In genomic region chr2:26936425-26936824, GRCm38 (mm10) we compare ENCODE assay signal across 34 mouse cellular contexts. TPM values are rescaled to one million over a fixed set of nuclear protein-coding genes. Genes with fewer than 3 reads are reported as not detected.
DNase-seq lines count a peak whose midpoint lies in the region; TF ChIP-seq lines count a peak whose summit lies in the region.
"Had no signal": no experiment of that assay in that cellular context is flagged by ENCODE, and none has a peak within 500 bp of the region (broad histone marks: within the 10 kb centered on the region; RNA-seq: fewer than 3 reads in every experiment).

No protein-coding gene starts in this region.

- peaks cover 15 to 32% of the 10 kb centered on the region in 2 experiments for H3K4me1 ChIP-seq in MEL (ENCODE audit: control insufficient read depth in 1 of 2, insufficient read depth in 2 of 2, low read length in 2 of 2)
- H3K4me1 ChIP-seq in lung, adult 2 months (ENCODE audit: control insufficient read depth, insufficient read depth, low read length): peaks cover 4% of the 10 kb centered on the region

- no peak overlapping the region for H3K4me3 ChIP-seq in MEL (ENCODE audit: control insufficient read depth in 1 of 2, insufficient read depth in 1 of 2, low read depth in 2 of 2, low read length in 2 of 2)
- no peak overlapping the region for H3K4me3 ChIP-seq in lung, adult 2 months (replicated peaks; ENCODE audit: extremely low read depth, low read depth, low read length)
- H3K4me3 ChIP-seq: embryonic facial prominence, embryonic 10.5 days; embryonic facial prominence, embryonic 15.5 days; forebrain, embryonic 12.5 days; hindbrain, embryonic 10.5 days; hindbrain, embryonic 15.5 days; intestine, embryonic 15.5 days; limb, embryonic 12.5 days; liver, embryonic 15.5 days; lung, embryonic 15.5 days; midbrain, embryonic 13.5 days had no signal

- peak; percentile 73 for DNase-seq in 416B (ENCODE audit: low read depth)
- peak; percentile 76 for DNase-seq in MEL (ENCODE audit: low read depth, low spot score)
- DNase-seq in naive thymus-derived CD4-positive, alpha-beta T cell, adult 2 months (ENCODE audit: low read depth): peak; percentile 63
- peak; percentile 58 for DNase-seq in thymus, postnatal 25 days
- DNase-seq in right cerebral cortex, postnatal 14 days: no peak
- no peak for DNase-seq in adrenal gland, postnatal 4 days (ENCODE audit: low spot score in 2 of 2)
- no peak for DNase-seq in lung, adult 2 months
- DNase-seq: adrenal gland, postnatal 14 days; cerebellum, adult 18-20 months; cerebellum, postnatal 10 days; gastrocnemius, postnatal 10 days; heart, postnatal 14 days; kidney, adult 2 months; kidney, postnatal 4 days; layer of hippocampus, adult 9-11 months; right cerebral cortex, adult 18-20 months; right cerebral cortex, postnatal 4 days had no signal

- 0 out of 4 replicates have a peak, but pooled peaks of 1 of the 2 experiments have one; percentile 27 for TF ChIP-seq POLR2A in MEL (IDR thresholded peaks at IDR 0.05; ENCODE audit: control insufficient read depth in 1 of 2, insufficient read depth in 1 of 2, low read depth in 1 of 2, low read length in 2 of 2, poor library complexity in 1 of 2)
- TF ChIP-seq POLR2A in lung, adult 2 months (IDR thresholded peaks at IDR 0.05; ENCODE audit: borderline replicate concordance, extremely low read depth, low read depth, low read length): no peak

- TF ChIP-seq CTCF in MEL (IDR thresholded peaks at IDR 0.05 in 2 of 3, conservative IDR thresholded peaks at IDR 0.05 in 1 of 3; ENCODE audit: control insufficient read depth in 1 of 3, insufficient read depth in 1 of 3, low read depth in 2 of 3, low read length in 3 of 3, poor library complexity in 1 of 3, severe bottlenecking in 1 of 3): no peak
- no peak for TF ChIP-seq CTCF in lung, adult 2 months (IDR thresholded peaks at IDR 0.05; ENCODE audit: insufficient read depth, low read length)

- peaks cover 18% of the 10 kb centered on the region for H3K79me2 ChIP-seq in MEL (ENCODE audit: control insufficient read depth, insufficient read depth, low read length, poor library complexity)

- no peaks in the 10 kb centered on the region for H3K9me3 ChIP-seq in MEL (replicated peaks; ENCODE audit: insufficient read depth, low read length)
- H3K9me3 ChIP-seq: embryonic facial prominence, embryonic 10.5 days; embryonic facial prominence, embryonic 15.5 days; forebrain, embryonic 12.5 days; hindbrain, embryonic 10.5 days; hindbrain, embryonic 15.5 days; intestine, embryonic 15.5 days; limb, embryonic 12.5 days; liver, embryonic 15.5 days; lung, embryonic 15.5 days; midbrain, embryonic 13.5 days had no signal

- no peak for TF ChIP-seq RAD21 in MEL (IDR thresholded peaks at IDR 0.05; ENCODE audit: low read depth, low read length)

- H3K27me3 ChIP-seq in MEL (ENCODE audit: control insufficient read depth in 1 of 2, insufficient read depth in 2 of 2, low read length in 2 of 2): no peaks in the 10 kb centered on the region
- H3K27me3 ChIP-seq: CH12.LX; embryonic facial prominence, embryonic 15.5 days; hindbrain, embryonic 15.5 days; intestine, embryonic 15.5 days; limb, embryonic 12.5 days; liver, embryonic 15.5 days; lung, embryonic 15.5 days; midbrain, embryonic 13.5 days had no signal

- H3K36me3 ChIP-seq in MEL (ENCODE audit: control insufficient read depth in 1 of 2, insufficient read depth in 2 of 2, low read length in 2 of 2): peaks cover under 1 to 23% of the 10 kb centered on the region in 2 experiments; a peak in 2 of 4 replicates
- H3K36me3 ChIP-seq: embryonic facial prominence, embryonic 15.5 days; forebrain, embryonic 12.5 days; hindbrain, embryonic 10.5 days; hindbrain, embryonic 15.5 days; intestine, embryonic 15.5 days; lung, embryonic 15.5 days; midbrain, embryonic 13.5 days had no signal

- H3K27ac ChIP-seq in MEL (ENCODE audit: control insufficient read depth, low read depth, low read length): peak overlapping the region; percentile 67
- H3K27ac ChIP-seq: embryonic facial prominence, embryonic 10.5 days; embryonic facial prominence, embryonic 15.5 days; forebrain, embryonic 12.5 days; hindbrain, embryonic 10.5 days; hindbrain, embryonic 15.5 days; intestine, embryonic 15.5 days; kidney, postnatal 0 days; limb, embryonic 12.5 days; liver, embryonic 15.5 days; lung, embryonic 15.5 days; midbrain, embryonic 13.5 days; stomach, postnatal 0 days had no signal

- 39% methylated on average over 1 of the region's 1 CpGs for WGBS in lung, adult 2 months

- TF ChIP-seq EP300 in MEL (IDR thresholded peaks at IDR 0.05; ENCODE audit: low read depth in 1 of 2, low read length in 2 of 2): peak; percentile 28 to 32; a peak in 1 of 4 replicates

- no peak overlapping the region for H3K9ac ChIP-seq in MEL (ENCODE audit: control insufficient read depth, low read depth, low read length, poor library complexity, severe bottlenecking)
- H3K9ac ChIP-seq: embryonic facial prominence, embryonic 15.5 days; forebrain, embryonic 12.5 days; hindbrain, embryonic 15.5 days; intestine, embryonic 15.5 days; limb, embryonic 12.5 days; liver, embryonic 15.5 days; lung, embryonic 15.5 days; midbrain, embryonic 13.5 days had no signal

TF ChIP-seq in MEL, 35 proteins besides CTCF, POLR2A, EP300 and RAD21:
- TF ChIP-seq ZMIZ1 (IDR thresholded peaks at IDR 0.05; ENCODE audit: low read depth, low read length) (0 out of 2 replicates have a peak, but pooled peaks have one; percentile 16), GABPA (IDR thresholded peaks at IDR 0.05; ENCODE audit: low read depth, low read length) (no peak), CHD1 (IDR thresholded peaks at IDR 0.05; ENCODE audit: low read depth, low read length) (no peak), GATA1 (IDR thresholded peaks at IDR 0.05; ENCODE audit: low read depth, low read length) (0 out of 2 replicates have a peak, but pooled peaks have one; percentile 58), MXI1 (IDR thresholded peaks at IDR 0.05; ENCODE audit: low read depth, low read length) (peak; percentile 49; the same call in 1 of the 2 replicates), HCFC1 (IDR thresholded peaks at IDR 0.05; ENCODE audit: low read depth, low read length) (peak; percentile 35; the same call in 1 of the 2 replicates), SIN3A (IDR thresholded peaks at IDR 0.05; ENCODE audit: low read length) (peak; percentile 73), ZC3H11A (IDR thresholded peaks at IDR 0.05; ENCODE audit: low read depth, low read length) (0 out of 2 replicates have a peak, but pooled peaks have one; percentile 12), MAFK (IDR thresholded peaks at IDR 0.05; ENCODE audit: borderline replicate concordance, low read depth, low read length) (no peak), UBTF (IDR thresholded peaks at IDR 0.05; ENCODE audit: borderline replicate concordance, insufficient read depth, low read depth, low read length) (no peak), MYC (IDR thresholded peaks at IDR 0.05; ENCODE audit: low read depth, low read length) (0 out of 2 replicates have a peak, but pooled peaks have one; percentile 36), ETS1 (IDR thresholded peaks at IDR 0.05; ENCODE audit: low read depth, low read length) (peak; percentile 78), ELF1 (IDR thresholded peaks at IDR 0.05; ENCODE audit: low read depth, low read length) (peak; percentile 26; the same call in 1 of the 2 replicates), NRF1 (IDR thresholded peaks at IDR 0.05; ENCODE audit: insufficient read depth, low read depth, low read length, poor library complexity, severe bottlenecking) (no peak), MAX (IDR thresholded peaks at IDR 0.05; ENCODE audit: low read length) (peak; percentile 46; the same call in 1 of the 2 replicates), TBP (IDR thresholded peaks at IDR 0.05; ENCODE audit: low read depth, low read length) (peak; percentile 39; the same call in 1 of the 2 replicates)
TF ChIP-seq in MEL: peak in this region for 11.

RNA-seq across cellular contexts. Expression of gene Stkld1, which starts 2.6 kb away (rescaled TPM):
- total RNA-seq in MEL (2012; rRNA removed): not detected in 2 replicates
- under 1 TPM in 1 of 2 experiments, not detected in 1; 0.25 TPM for polyA plus RNA-seq in MEL (2012; ENCODE audit: insufficient read depth in 1 of 2, insufficient read length in 2 of 2, low read depth in 1 of 2, low replicate concordance in 2 of 2, missing spikeins in 1 of 2)
- total RNA-seq in adrenal gland, postnatal 4 days (2021): under 1 TPM; 0.31 to 0.73 TPM
- polyA plus RNA-seq in lung, adult 2 months (2012; rRNA removed): 0.17 and 0.31 TPM in 2 replicates
- total RNA-seq: adrenal gland, postnatal 14 days; ES-E14; gastrocnemius, postnatal 10 days; left cerebral cortex, adult 18-20 months; neutrophil, adult 5-6 weeks had no signal
- polyA plus RNA-seq: heart, embryonic 14.5 days; hindbrain, embryonic 15.5 days; intestine, embryonic 15.5 days; lung, embryonic 15.5 days had no signal

RNA-seq across cellular contexts. Expression of gene Surf4, which starts 2.7 kb away (rescaled TPM):
- 152 and 158 TPM in 2 replicates for total RNA-seq in MEL (2012; rRNA removed)
- polyA plus RNA-seq in MEL (2012; ENCODE audit: insufficient read depth in 1 of 2, insufficient read length in 2 of 2, low read depth in 1 of 2, low replicate concordance in 2 of 2, missing spikeins in 1 of 2): 100 to 1,000 TPM in 1 of 2 experiments, not detected in 1; 252 TPM
- 100 to 1,000 TPM; 151 to 163 TPM for total RNA-seq in adrenal gland, postnatal 4 days (2021)
- 214 and 250 TPM in 2 replicates for polyA plus RNA-seq in lung, adult 2 months (2012; rRNA removed)

RNA-seq across cellular contexts. Expression of gene Surf1, which starts 20.1 kb away (rescaled TPM):
- 52.1 and 56.5 TPM in 2 replicates for total RNA-seq in MEL (2012; rRNA removed)
- 10 to 100 TPM in 1 of 2 experiments, not detected in 1; 74.8 TPM for polyA plus RNA-seq in MEL (2012; ENCODE audit: insufficient read depth in 1 of 2, insufficient read length in 2 of 2, low read depth in 1 of 2, low replicate concordance in 2 of 2, missing spikeins in 1 of 2)
- total RNA-seq in adrenal gland, postnatal 4 days (2021): 100 to 1,000 TPM in 1 of 2 experiments, 10 to 100 TPM in 1; 90.9 to 103 TPM
- polyA plus RNA-seq in lung, adult 2 months (2012; rRNA removed): 65.5 and 68.0 TPM in 2 replicates

RNA-seq across cellular contexts. Expression of gene Surf2, which starts 20.3 kb away (rescaled TPM):
- total RNA-seq in MEL (2012; rRNA removed): 41.0 and 63.1 TPM in 2 replicates
- 10 to 100 TPM in 1 of 2 experiments, not detected in 1; 84.8 TPM for polyA plus RNA-seq in MEL (2012; ENCODE audit: insufficient read depth in 1 of 2, insufficient read length in 2 of 2, low read depth in 1 of 2, low replicate concordance in 2 of 2, missing spikeins in 1 of 2)
- 10 to 100 TPM; 42.6 to 43.6 TPM for total RNA-seq in adrenal gland, postnatal 4 days (2021)
- polyA plus RNA-seq in lung, adult 2 months (2012; rRNA removed): 18.0 and 21.0 TPM in 2 replicates

RNA-seq across cellular contexts. Expression of gene Rpl7a, which starts 25.9 kb away (rescaled TPM):
- total RNA-seq in MEL (2012; rRNA removed): 3,335 and 3,552 TPM in 2 replicates
- polyA plus RNA-seq in MEL (2012; ENCODE audit: insufficient read depth in 1 of 2, insufficient read length in 2 of 2, low read depth in 1 of 2, low replicate concordance in 2 of 2, missing spikeins in 1 of 2): 1,000 to 10,000 TPM in 1 of 2 experiments, not detected in 1; 1,526 TPM
- total RNA-seq in adrenal gland, postnatal 4 days (2021): 100 to 1,000 TPM; 585 to 598 TPM
- polyA plus RNA-seq in lung, adult 2 months (2012; rRNA removed): 348 and 458 TPM in 2 replicates

Comparison
In these comparisons a context has a peak if more than half of its experiments do, and no peak if none do; other contexts are left out.
1. DNase-seq: peak in 416B (single experiment), MEL (single experiment), naive thymus-derived CD4-positive, alpha-beta T cell, adult 2 months (single experiment) and thymus, postnatal 25 days (single experiment); none in right cerebral cortex, postnatal 14 days (single experiment), adrenal gland, postnatal 4 days (0 of 2) and lung, adult 2 months (single experiment).